Comparison of ENCODE assay signal across 8 mouse cellular contexts in the genomic region with DNA sequence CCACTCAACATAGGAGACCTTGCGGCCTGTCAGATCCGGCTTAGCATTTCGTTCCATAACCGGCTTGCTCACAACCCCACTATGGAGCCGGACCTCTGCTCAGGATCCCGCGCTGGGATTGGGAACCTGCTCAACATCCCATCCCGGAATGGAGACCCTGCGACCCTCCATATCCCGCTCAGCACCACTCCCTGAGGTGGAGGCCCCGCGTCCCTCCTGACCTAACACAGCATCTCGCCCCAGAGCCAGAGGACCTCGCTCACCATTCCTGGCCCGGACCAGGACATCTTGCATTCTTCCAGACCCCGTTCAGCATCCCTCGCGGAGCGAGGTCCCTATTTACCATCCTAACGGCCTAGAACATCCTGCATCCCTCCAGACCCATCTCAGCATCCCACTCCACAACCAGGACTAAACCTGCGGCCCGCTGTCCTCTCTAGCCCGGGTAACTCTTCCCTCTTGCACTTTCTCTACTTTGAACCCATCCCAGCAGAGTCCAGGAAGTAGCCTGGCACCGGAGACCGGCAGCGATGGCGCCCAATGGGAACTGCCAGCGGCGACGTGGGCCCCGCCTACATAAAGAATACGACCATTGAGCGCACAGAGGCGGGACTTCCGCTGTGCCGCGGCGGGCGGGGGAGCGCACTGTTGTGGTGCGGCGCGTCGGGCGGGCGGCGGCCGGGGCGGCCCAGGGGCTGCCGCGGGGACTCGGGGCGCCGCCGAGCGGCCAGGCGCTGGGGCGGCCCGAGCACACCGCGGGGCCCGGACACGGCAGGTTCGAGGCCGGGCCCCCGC. TPM values are rescaled to one million over a fixed set of nuclear protein-coding genes. Genes with fewer than 3 reads are reported as not detected.
DNase-seq lines count a peak whose midpoint lies in the region; ATAC-seq and TF ChIP-seq lines count a peak whose summit lies in the region.

A gene (plus strand): TSS at position 667 of the 795 bp plus-strand sequence.

- H3K27ac ChIP-seq in bone marrow, adult 2 months (ENCODE audit: control insufficient read depth, insufficient read depth, low read depth, low read length, poor library complexity) = peak within 1 kb of the TSS; percentile 51
- peak within 1 kb of the TSS; percentile 78 for H3K27ac ChIP-seq in embryonic facial prominence, embryonic 15.5 days (replicated peaks)
- H3K27ac ChIP-seq in kidney, embryonic 14.5 days (ENCODE audit: low read depth, low read length) = peak within 1 kb of the TSS; percentile 55
- H3K27ac ChIP-seq in limb, embryonic 15.5 days = peak within 1 kb of the TSS; percentile 82

- H3K4me2 ChIP-seq in embryonic facial prominence, embryonic 15.5 days (replicated peaks) = peak within 1 kb of the TSS; percentile 94
- H3K4me2 ChIP-seq in kidney, embryonic 14.5 days (replicated peaks; ENCODE audit: low read depth, low read length) = peak within 1 kb of the TSS; percentile 99
- H3K4me2 ChIP-seq in limb, embryonic 15.5 days = peak within 1 kb of the TSS; percentile 94

- ATAC-seq in embryonic facial prominence, embryonic 15.5 days (ENCODE audit: insufficient number of reproducible peaks, low FRiP score, low TSS enrichment, low read depth) = peak; percentile 96
- peak; percentile 97 for ATAC-seq in kidney, embryonic 14.5 days (ENCODE audit: low FRiP score, low TSS enrichment)
- peak; percentile 95 for ATAC-seq in limb, embryonic 15.5 days (ENCODE audit: insufficient number of reproducible peaks, low FRiP score, low TSS enrichment, low read depth)

- TF ChIP-seq CTCF in bone marrow, adult 2 months (IDR thresholded peaks at IDR 0.05; ENCODE audit: control insufficient read depth, insufficient read depth, low read length) = no peak

- peak within 1 kb of the TSS; percentile 94 for H3K4me3 ChIP-seq in bone marrow, adult 2 months (replicated peaks; ENCODE audit: control insufficient read depth, low read depth, low read length)
- H3K4me3 ChIP-seq in embryonic facial prominence, embryonic 15.5 days (replicated peaks) = peak within 1 kb of the TSS; percentile 92
- peak within 1 kb of the TSS; percentile 70 for H3K4me3 ChIP-seq in kidney, embryonic 14.5 days (ENCODE audit: low read length)
- peak within 1 kb of the TSS; percentile 96 for H3K4me3 ChIP-seq in limb, embryonic 15.5 days

- no peak; the same call in none of the 2 replicates for TF ChIP-seq POLR2A in bone marrow, adult 2 months (IDR thresholded peaks at IDR 0.05; ENCODE audit: borderline replicate concordance, control insufficient read depth, low read depth, low read length)

- H3K9me3 ChIP-seq in embryonic facial prominence, embryonic 15.5 days (replicated peaks) = no peaks in the 10 kb centered on the region
- H3K9me3 ChIP-seq in kidney, embryonic 14.5 days (ENCODE audit: control insufficient read depth, low read length) = no peaks in the 10 kb centered on the region
- no peaks in the 10 kb centered on the region for H3K9me3 ChIP-seq in limb, embryonic 15.5 days

- 0 out of 2 replicates have a peak, but pooled peaks cover 4% of the 10 kb centered on the region for H3K36me3 ChIP-seq in embryonic facial prominence, embryonic 15.5 days
- no peaks in the 10 kb centered on the region for H3K36me3 ChIP-seq in kidney, embryonic 14.5 days (ENCODE audit: control insufficient read depth, insufficient read depth, low read length)
- peaks cover 4% of the 10 kb centered on the region; the same call in 1 of the 2 replicates for H3K36me3 ChIP-seq in limb, embryonic 15.5 days

- H3K27me3 ChIP-seq in embryonic facial prominence, embryonic 15.5 days = no peaks in the 10 kb centered on the region
- no peaks in the 10 kb centered on the region for H3K27me3 ChIP-seq in kidney, embryonic 14.5 days (ENCODE audit: control insufficient read depth, insufficient read depth, low read length)
- no peaks in the 10 kb centered on the region for H3K27me3 ChIP-seq in limb, embryonic 15.5 days

- WGBS in bone marrow, adult 2 months = 1% methylated on average over 60 of the region's 66 CpGs
- under 1% methylated on average over 65 of the region's 66 CpGs for WGBS in embryonic facial prominence, embryonic 15.5 days
- under 1% methylated on average over 46 of the region's 66 CpGs for WGBS in kidney, embryonic 14.5 days
- WGBS in limb, embryonic 15.5 days = under 1% methylated on average over 64 of the region's 66 CpGs

- H3K4me1 ChIP-seq in bone marrow, adult 2 months (ENCODE audit: control insufficient read depth, insufficient read depth, low read length) = no peaks in the 10 kb centered on the region; the same call in 1 of the 2 replicates
- H3K4me1 ChIP-seq in embryonic facial prominence, embryonic 15.5 days = peaks cover 26% of the 10 kb centered on the region
- peaks cover 8% of the 10 kb centered on the region for H3K4me1 ChIP-seq in kidney, embryonic 14.5 days (ENCODE audit: control insufficient read depth, insufficient read depth, low read length)
- peaks cover 28% of the 10 kb centered on the region for H3K4me1 ChIP-seq in limb, embryonic 15.5 days

- peak within 1 kb of the TSS; percentile 86 for H3K9ac ChIP-seq in embryonic facial prominence, embryonic 15.5 days
- peak within 1 kb of the TSS; percentile 95 for H3K9ac ChIP-seq in kidney, embryonic 14.5 days (ENCODE audit: low read depth, low read length)
- H3K9ac ChIP-seq in limb, embryonic 15.5 days = peak within 1 kb of the TSS; percentile 95

- peak; percentile 94 for DNase-seq in 416B (ENCODE audit: low read depth)
- DNase-seq in heart, adult 9 months (ENCODE audit: low spot score in 2 of 2) = peak; percentile 98
- peak; percentile 89 to 91 for DNase-seq in monocyte, adult 2 months (ENCODE audit: low read depth in 1 of 2, low spot score in 2 of 2)
- DNase-seq in spleen, postnatal 36 days (ENCODE audit: low spot score in 2 of 2) = peak; percentile 97

RNA-seq across cellular contexts. Expression of the gene that starts here (rescaled TPM):
- 19.9 and 22.5 TPM in 2 replicates for polyA plus RNA-seq in bone marrow, adult 2 months (2011; ENCODE audit: insufficient read depth, insufficient read length, low replicate concordance, missing spikeins)
- 13.2 and 14.0 TPM in 2 replicates for polyA plus RNA-seq in embryonic facial prominence, embryonic 15.5 days (2015; fragmentation: Nextera tagmentation; extraction: Ambion mirVana)
- 15.0 and 19.0 TPM in 2 replicates for polyA plus RNA-seq in kidney, embryonic 14.5 days (2014; fragmentation: Nextera tagmentation; extraction: Ambion mirVana)
- polyA plus RNA-seq in limb, embryonic 15.5 days (2015; fragmentation: Nextera tagmentation; extraction: Ambion mirVana) = 10.5 and 13.1 TPM in 2 replicates

Comparison
In these comparisons a context has a peak if more than half of its experiments do, and no peak if none do; other contexts are left out.
1. Peak in every context shown above with its lines: DNase-seq, ATAC-seq, H3K4me3 ChIP-seq and H3K27ac ChIP-seq.